Mouse (Mus musculus) midbrain, postnatal 0 days (tissue): ENCODE data around the gene Gpm6a. TPM values are rescaled to one million over a fixed set of nuclear protein-coding genes. Genes with fewer than 3 reads are reported as not detected.
A peak's percentile ranks its signal among the peaks of the same experiment; 100 is the strongest.

ENCODE experiments used
- ATAC-seq: fragments of 200-750 bp; cut with Nextera tagmentation; 2 replicates; pipeline ENCODE4 v1.8.0; 2017; ENCODE audit warnings: moderate number of reproducible peaks, mild to moderate bottlenecking, moderate TSS enrichment, moderate library complexity; ENCODE audit not compliant: low FRiP score
- DNase-seq: peaks from one replicate; pipeline ENCODE4 v3.0.0-alpha.2; 2015; ENCODE audit warnings: low spot score
- H3K27ac ChIP-seq: fragments of 300-500 bp; sonication (generic); 2 replicates; pipeline ENCODE4 v1.5.1; 2014; ENCODE audit warnings: low read depth, mild to moderate bottlenecking, low read length, mixed read lengths
- H3K27me3 ChIP-seq: fragments of 300-500 bp; sonication (generic); 2 replicates; pipeline ENCODE4 v1.6.1; 2014; ENCODE audit warnings: low read length, control low read depth, mixed read lengths; ENCODE audit not compliant: insufficient read depth
- H3K36me3 ChIP-seq: fragments of 300-500 bp; sonication (generic); 2 replicates; pipeline ENCODE4 v1.6.1; 2014; ENCODE audit warnings: low read length, control low read depth, mixed read lengths; ENCODE audit not compliant: insufficient read depth
- H3K4me1 ChIP-seq: fragments of 300-500 bp; sonication (generic); 2 replicates; pipeline ENCODE4 v1.6.1; 2014; ENCODE audit warnings: mild to moderate bottlenecking, control low read depth, antibody characterized with exemption, low read length, mixed read lengths; ENCODE audit not compliant: insufficient read depth
- H3K4me2 ChIP-seq: fragments of 300-500 bp; sonication (generic); 2 replicates; pipeline ENCODE4 v1.6.1; 2014; ENCODE audit warnings: low read depth, mild to moderate bottlenecking, low read length, mixed read lengths; ENCODE audit not compliant: poor library complexity, severe bottlenecking
- H3K4me3 ChIP-seq: fragments of 300-500 bp; sonication (generic); 2 replicates; pipeline ENCODE4 v1.5.1; 2014; ENCODE audit warnings: low read depth, mild to moderate bottlenecking, low read length, moderate library complexity
- H3K9ac ChIP-seq: fragments of 300-500 bp; sonication (generic); replicated peaks from 2 replicates; pipeline ENCODE4 v1.6.1; 2014; ENCODE audit warnings: mild to moderate bottlenecking, low read length, moderate library complexity, mixed read lengths; ENCODE audit not compliant: poor library complexity, severe bottlenecking
- H3K9me3 ChIP-seq: fragments of 300-500 bp; sonication (generic); 2 replicates; pipeline ENCODE4 v1.6.1; 2016; ENCODE audit warnings: low read length, control low read depth
- CTCF ChIP-seq: IDR thresholded peaks from 2 replicates; pipeline ENCODE4 v1.5.1; 2016; ENCODE audit warnings: antibody characterized with exemption, mild to moderate bottlenecking
- whole genome bisulfite sequencing: fragments of 180-500 bp; shearing (Covaris S2); extraction: QIAGEN DNeasy Blood & Tissue Kit; methylation state at CpG from one replicate; pipeline ENCODE4 v1.1.7; 2014; 5-methylcytosine and 5-hydroxymethylcytosine counted together
- polyA plus RNA-seq: library from polyadenylated mRNA; unstranded; fragments of >200 nt; fragmentation: Nextera tagmentation; extraction: Ambion mirVana; gene quantifications from 2 replicates; pipeline ENCODE4 v1.2.1, GENCODE M21; 2015
- total RNA-seq: library from RNA; depleted of rRNA; stranded (reverse); fragments of >200 nt; gene quantifications from 2 replicates; pipeline ENCODE4 v1.2.3, GENCODE M21; 2014

Gpm6a gene
- total and polyA plus RNA-seq, 2 experiments from 2014 or later: 624 to 913 TPM

GRCm38 (mm10) chr8:55017071-55017470 lies 62.4 kb downstream of the Gpm6a start:
- 37% methylated on average over 1 of the region's 1 CpGs for WGBS
- TF ChIP-seq CTCF: no peak
- ATAC-seq: no peak
- no peak overlapping the region for H3K4me3 ChIP-seq
- H3K36me3 ChIP-seq: no peaks in the 10 kb centered on the region
- no peaks in the 10 kb centered on the region for H3K27me3 ChIP-seq
- DNase-seq: no peak
- peaks cover 3% of the 10 kb centered on the region; the same call in 1 of the 2 replicates for H3K4me1 ChIP-seq
- no peak overlapping the region for H3K9ac ChIP-seq
- no peaks in the 10 kb centered on the region for H3K9me3 ChIP-seq
- H3K4me2 ChIP-seq: no peak overlapping the region
- H3K27ac ChIP-seq: no peak overlapping the region

- H3K4me3 ChIP-seq: no peak overlapping the region
- peak overlapping the region; percentile 35 for H3K4me2 ChIP-seq
- 10% methylated on average over 10 of the region's 10 CpGs for WGBS
- no peaks in the 10 kb centered on the region for H3K36me3 ChIP-seq
- H3K27ac ChIP-seq: peak overlapping the region; percentile 78
- DNase-seq (peak; percentile 12), ATAC-seq (peak; percentile 41; the same call in 1 of the 2 replicates)
- H3K27me3 ChIP-seq: no peaks in the 10 kb centered on the region
- no peak for TF ChIP-seq CTCF
- H3K9ac ChIP-seq: no peak overlapping the region
- H3K4me1 ChIP-seq: peaks cover 3% of the 10 kb centered on the region; the same call in 1 of the 2 replicates
- no peaks in the 10 kb centered on the region for H3K9me3 ChIP-seq
Measured at GRCm38 (mm10) chr8:55025851-55026660, 71.4 kb downstream of the Gpm6a start.

- no peak overlapping the region for H3K9ac ChIP-seq
- H3K27me3 ChIP-seq: no peaks in the 10 kb centered on the region
- no peak overlapping the region for H3K4me3 ChIP-seq
- H3K9me3 ChIP-seq: no peaks in the 10 kb centered on the region
- no peak for TF ChIP-seq CTCF
- DNase-seq: peak; percentile 27
- ATAC-seq: no peak
- peaks cover 3% of the 10 kb centered on the region; the same call in 1 of the 2 replicates for H3K4me1 ChIP-seq
- 10% methylated on average over 2 of the region's 2 CpGs for WGBS
- H3K27ac ChIP-seq: peak overlapping the region; percentile 78
- H3K4me2 ChIP-seq: peak overlapping the region; percentile 35
- no peaks in the 10 kb centered on the region for H3K36me3 ChIP-seq
Measured at GRCm38 (mm10) chr8:55026661-55027000, 72.0 kb downstream of the Gpm6a start.

- H3K27me3 ChIP-seq: no peaks in the 10 kb centered on the region
- H3K27ac ChIP-seq: no peak overlapping the region
- WGBS: 93% methylated on average over 2 of the region's 2 CpGs
- no peak for TF ChIP-seq CTCF
- H3K4me3 ChIP-seq: no peak overlapping the region
- DNase-seq (no peak), ATAC-seq (no peak)
- no peaks in the 10 kb centered on the region for H3K9me3 ChIP-seq
- no peak overlapping the region for H3K4me2 ChIP-seq
- no peak overlapping the region for H3K9ac ChIP-seq
- H3K4me1 ChIP-seq: peaks cover 3% of the 10 kb centered on the region; the same call in 1 of the 2 replicates
- H3K36me3 ChIP-seq: no peaks in the 10 kb centered on the region
Measured at GRCm38 (mm10) chr8:55028371-55028770, 73.7 kb downstream of the Gpm6a start.

- Histone ChIP-seq H3K4me2 (no peak overlapping the region), H3K4me1 (peaks cover 5% of the 10 kb centered on the region), H3K4me3 (no peak overlapping the region), H3K9ac (no peak overlapping the region), H3K9me3 (no peaks in the 10 kb centered on the region), H3K27ac (no peak overlapping the region), H3K27me3 (no peaks in the 10 kb centered on the region), H3K36me3 (no peaks in the 10 kb centered on the region)
- DNase-seq: no peak
- TF ChIP-seq CTCF: no peak
- no peak for ATAC-seq
Measured at GRCm38 (mm10) chr8:55031099-55031498, 76.5 kb downstream of the Gpm6a start.

GRCm38 (mm10) chr8:55034309-55034708 lies 79.7 kb downstream of the Gpm6a start:
- H3K27me3 ChIP-seq: no peaks in the 10 kb centered on the region
- peak; percentile 96 for DNase-seq
- peak overlapping the region; percentile 13; the same call in 1 of the 2 replicates for H3K4me2 ChIP-seq
- 3% methylated on average over 1 of the region's 1 CpGs for whole genome bisulfite sequencing
- peak; percentile 93 for ATAC-seq
- no peak overlapping the region for H3K4me3 ChIP-seq
- H3K4me1 ChIP-seq: peaks cover 5% of the 10 kb centered on the region; the same call in 1 of the 2 replicates
- no peaks in the 10 kb centered on the region for H3K36me3 ChIP-seq
- H3K27ac ChIP-seq: peak overlapping the region; percentile 51
- TF ChIP-seq CTCF: no peak
- no peak overlapping the region for H3K9ac ChIP-seq
- no peaks in the 10 kb centered on the region for H3K9me3 ChIP-seq
